Mouse (Mus musculus): ENCODE measurements around the gene Prdm1. TPM values are rescaled to one million over a fixed set of nuclear protein-coding genes. Genes with fewer than 3 reads are reported as not detected.

Prdm1 gene
- polyA plus RNA-seq, 1 experiment = 0.29 TPM

DNA sequence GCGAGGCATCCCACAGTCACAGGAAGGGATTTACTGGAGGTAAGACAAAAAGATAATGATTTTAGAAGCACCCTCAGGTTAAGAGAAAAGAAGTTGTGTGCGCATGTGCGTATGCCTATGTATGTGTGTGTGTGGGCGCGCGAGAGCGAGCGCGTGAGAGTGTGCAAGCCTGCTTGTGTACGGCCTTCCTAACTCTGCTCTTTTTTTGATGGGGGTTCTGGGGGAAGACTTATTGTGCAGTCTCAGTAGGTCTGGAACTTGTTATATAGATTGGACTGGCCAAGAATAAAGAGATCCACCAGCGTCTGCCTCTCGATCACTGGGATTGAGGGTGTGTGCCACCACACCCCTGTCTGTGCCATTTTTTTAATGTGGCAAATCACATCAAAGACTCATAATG is 84.6 kb downstream of the Prdm1 start:
- H3K27me3 ChIP-seq (ENCODE audit: control insufficient read depth, insufficient read depth, low read length) = no peaks in the 10 kb centered on the region
- no peak for TF ChIP-seq CTCF (IDR thresholded peaks at IDR 0.05; ENCODE audit: borderline replicate concordance, insufficient read depth, low read depth, low read length)
- TF ChIP-seq POLR2A (IDR thresholded peaks at IDR 0.05; ENCODE audit: borderline replicate concordance, insufficient read depth, low read length) = no peak
- no peak overlapping the region for H3K4me3 ChIP-seq (replicated peaks; ENCODE audit: insufficient read depth, low read depth, low read length)
- 92% methylated on average over 12 of the region's 12 CpGs for WGBS
- H3K27ac ChIP-seq (ENCODE audit: insufficient read depth, low read length) = no peak overlapping the region
- H3K4me1 ChIP-seq (ENCODE audit: control insufficient read depth, insufficient read depth, low read length) = no peaks in the 10 kb centered on the region
- DNase-seq = no peak

DNA sequence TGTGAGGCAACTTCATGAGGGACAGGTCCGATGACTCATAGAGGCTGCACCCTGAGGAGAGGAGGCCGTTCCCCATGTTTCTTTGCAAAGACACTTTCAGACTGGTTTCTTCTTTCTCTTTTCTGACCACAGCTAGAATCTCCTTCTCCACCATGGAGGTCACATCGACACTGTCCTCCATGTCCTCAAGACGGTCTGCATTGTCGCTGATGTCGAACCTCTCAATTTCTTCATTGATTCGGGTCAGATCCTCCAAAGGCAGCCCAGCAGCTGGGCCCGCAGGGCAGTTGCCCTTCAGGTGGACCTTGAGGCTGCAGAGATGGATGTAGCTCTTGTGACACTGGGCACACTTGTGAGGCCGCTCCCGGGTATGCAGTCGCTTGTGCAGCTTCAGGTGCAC is 88.6 kb downstream of the Prdm1 start:
- Histone ChIP-seq H3K4me3 (replicated peaks; ENCODE audit: insufficient read depth, low read depth, low read length) (no peak overlapping the region), H3K27me3 (ENCODE audit: control insufficient read depth, insufficient read depth, low read length) (no peaks in the 10 kb centered on the region), H3K27ac (ENCODE audit: insufficient read depth, low read length) (no peak overlapping the region), H3K4me1 (ENCODE audit: control insufficient read depth, insufficient read depth, low read length) (no peaks in the 10 kb centered on the region)
- WGBS = 92% methylated on average over 11 of the region's 11 CpGs
- DNase-seq = no peak
- TF ChIP-seq POLR2A (IDR thresholded peaks at IDR 0.05; ENCODE audit: borderline replicate concordance, insufficient read depth, low read length) = no peak
- TF ChIP-seq CTCF (IDR thresholded peaks at IDR 0.05; ENCODE audit: borderline replicate concordance, insufficient read depth, low read depth, low read length) = no peak

GRCm38 (mm10) chr10:44437614-44438013 is 90.7 kb downstream of the Prdm1 start:
- no peak for TF ChIP-seq POLR2A (IDR thresholded peaks at IDR 0.05; ENCODE audit: borderline replicate concordance, insufficient read depth, low read length)
- no peak for TF ChIP-seq CTCF (IDR thresholded peaks at IDR 0.05; ENCODE audit: borderline replicate concordance, insufficient read depth, low read depth, low read length)
- DNase-seq = no peak

GRCm38 (mm10) chr10:44435956-44436355 is 92.3 kb downstream of the Prdm1 start:
- Histone ChIP-seq H3K27me3 (ENCODE audit: control insufficient read depth, insufficient read depth, low read length) (no peaks in the 10 kb centered on the region), H3K4me3 (replicated peaks; ENCODE audit: insufficient read depth, low read depth, low read length) (no peak overlapping the region), H3K4me1 (ENCODE audit: control insufficient read depth, insufficient read depth, low read length) (no peaks in the 10 kb centered on the region), H3K27ac (ENCODE audit: insufficient read depth, low read length) (no peak overlapping the region)
- no peak for DNase-seq
- no peak for TF ChIP-seq POLR2A (IDR thresholded peaks at IDR 0.05; ENCODE audit: borderline replicate concordance, insufficient read depth, low read length)
- TF ChIP-seq CTCF (IDR thresholded peaks at IDR 0.05; ENCODE audit: borderline replicate concordance, insufficient read depth, low read depth, low read length) = no peak
- 84% methylated on average over 4 of the region's 4 CpGs for WGBS

More at GRCm38 (mm10) chr10:44437614-44438013, 90.7 kb downstream of the Prdm1 start:
- 88% methylated on average over 1 of the region's 1 CpGs for WGBS
- H3K4me3 ChIP-seq (replicated peaks; ENCODE audit: insufficient read depth, low read depth, low read length) = no peak overlapping the region
- H3K27ac ChIP-seq (ENCODE audit: insufficient read depth, low read length) = no peak overlapping the region
- no peaks in the 10 kb centered on the region for H3K27me3 ChIP-seq (ENCODE audit: control insufficient read depth, insufficient read depth, low read length)
- no peaks in the 10 kb centered on the region for H3K4me1 ChIP-seq (ENCODE audit: control insufficient read depth, insufficient read depth, low read length)

DNA sequence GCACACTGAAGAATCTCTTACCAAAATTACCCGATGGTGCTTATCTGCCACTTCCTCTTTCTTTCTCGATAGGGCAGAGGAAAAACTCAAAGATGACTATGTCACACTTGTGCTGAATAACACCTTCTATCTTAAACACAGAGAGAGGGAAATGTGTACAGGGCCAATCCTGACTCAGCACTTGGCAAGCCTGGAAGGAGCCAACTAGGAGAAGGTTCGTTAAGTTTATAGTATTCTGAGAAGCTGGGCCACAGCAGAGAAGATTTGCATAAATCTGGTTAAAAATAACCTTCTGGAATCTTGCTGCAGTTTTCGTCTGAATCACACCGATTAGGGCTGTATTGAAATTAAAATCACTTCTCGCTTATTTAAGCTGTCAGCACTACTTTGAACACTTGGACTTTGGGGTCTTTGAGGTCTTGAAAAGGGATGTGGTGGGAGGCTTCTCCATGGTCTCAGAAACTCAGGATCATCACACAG is 93.6 kb downstream of the Prdm1 start:
- no peak overlapping the region for H3K4me3 ChIP-seq (replicated peaks; ENCODE audit: insufficient read depth, low read depth, low read length)
- no peak for TF ChIP-seq POLR2A (IDR thresholded peaks at IDR 0.05; ENCODE audit: borderline replicate concordance, insufficient read depth, low read length)
- no peak for TF ChIP-seq CTCF (IDR thresholded peaks at IDR 0.05; ENCODE audit: borderline replicate concordance, insufficient read depth, low read depth, low read length)
- no peak overlapping the region for H3K27ac ChIP-seq (ENCODE audit: insufficient read depth, low read length)
- H3K27me3 ChIP-seq (ENCODE audit: control insufficient read depth, insufficient read depth, low read length) = no peaks in the 10 kb centered on the region
- DNase-seq = no peak
- WGBS = 68% methylated on average over 6 of the region's 6 CpGs
- H3K4me1 ChIP-seq (ENCODE audit: control insufficient read depth, insufficient read depth, low read length) = no peaks in the 10 kb centered on the region

DNA sequence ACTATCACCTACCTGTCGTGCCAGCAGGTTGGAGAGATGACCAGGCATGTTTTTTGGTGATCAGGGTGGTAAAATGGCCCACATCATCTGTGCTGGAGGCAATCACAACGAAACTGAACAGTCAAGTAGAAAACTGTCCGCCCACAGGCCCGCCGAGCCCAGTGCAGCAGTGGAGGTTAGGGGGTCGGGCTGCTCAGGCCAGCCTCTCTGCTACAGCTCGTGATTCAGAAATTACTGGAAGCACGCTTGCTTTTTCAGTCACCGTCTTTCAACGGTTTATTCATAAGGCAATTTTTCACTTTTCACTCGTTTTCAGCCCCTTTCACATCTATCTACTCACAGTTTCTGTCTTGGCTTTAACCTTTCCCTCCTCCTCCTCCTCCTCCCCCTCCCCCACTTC is 96.1 kb downstream of the Prdm1 start:
- DNase-seq = no peak
- no peaks in the 10 kb centered on the region for H3K4me1 ChIP-seq (ENCODE audit: control insufficient read depth, insufficient read depth, low read length)
- no peak overlapping the region for H3K27ac ChIP-seq (ENCODE audit: insufficient read depth, low read length)
- WGBS = 86% methylated on average over 11 of the region's 11 CpGs
- H3K27me3 ChIP-seq (ENCODE audit: control insufficient read depth, insufficient read depth, low read length) = no peaks in the 10 kb centered on the region
- no peak overlapping the region for H3K4me3 ChIP-seq (replicated peaks; ENCODE audit: insufficient read depth, low read depth, low read length)
- TF ChIP-seq CTCF (IDR thresholded peaks at IDR 0.05; ENCODE audit: borderline replicate concordance, insufficient read depth, low read depth, low read length) (no peak), POLR2A (IDR thresholded peaks at IDR 0.05; ENCODE audit: borderline replicate concordance, insufficient read depth, low read length) (no peak)

DNA sequence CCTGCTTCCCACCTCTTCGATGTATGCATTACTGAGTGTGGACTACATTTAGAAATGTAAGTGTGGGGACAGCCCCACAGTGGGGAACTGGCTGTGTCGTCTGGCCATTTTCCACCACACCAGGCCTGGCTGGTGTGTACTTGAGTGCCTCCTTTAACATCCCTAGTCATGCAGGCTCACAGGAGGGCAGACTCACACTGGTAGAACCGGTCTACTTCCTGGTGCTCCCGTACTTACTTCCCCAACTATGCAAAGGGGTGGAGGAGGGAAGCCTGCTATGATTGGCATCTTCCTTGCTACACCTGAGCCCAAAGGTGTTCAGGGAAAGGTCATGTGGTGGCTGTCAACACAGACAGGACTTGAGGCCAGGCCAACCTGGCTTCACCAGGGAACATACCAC is 96.6 kb downstream of the Prdm1 start:
- no peaks in the 10 kb centered on the region for H3K27me3 ChIP-seq (ENCODE audit: control insufficient read depth, insufficient read depth, low read length)
- no peaks in the 10 kb centered on the region for H3K4me1 ChIP-seq (ENCODE audit: control insufficient read depth, insufficient read depth, low read length)
- 90% methylated on average over 4 of the region's 4 CpGs for WGBS
- H3K27ac ChIP-seq (ENCODE audit: insufficient read depth, low read length) = no peak overlapping the region
- DNase-seq = no peak
- no peak overlapping the region for H3K4me3 ChIP-seq (replicated peaks; ENCODE audit: insufficient read depth, low read depth, low read length)
- TF ChIP-seq POLR2A (IDR thresholded peaks at IDR 0.05; ENCODE audit: borderline replicate concordance, insufficient read depth, low read length) (no peak), CTCF (IDR thresholded peaks at IDR 0.05; ENCODE audit: borderline replicate concordance, insufficient read depth, low read depth, low read length) (no peak)

DNA sequence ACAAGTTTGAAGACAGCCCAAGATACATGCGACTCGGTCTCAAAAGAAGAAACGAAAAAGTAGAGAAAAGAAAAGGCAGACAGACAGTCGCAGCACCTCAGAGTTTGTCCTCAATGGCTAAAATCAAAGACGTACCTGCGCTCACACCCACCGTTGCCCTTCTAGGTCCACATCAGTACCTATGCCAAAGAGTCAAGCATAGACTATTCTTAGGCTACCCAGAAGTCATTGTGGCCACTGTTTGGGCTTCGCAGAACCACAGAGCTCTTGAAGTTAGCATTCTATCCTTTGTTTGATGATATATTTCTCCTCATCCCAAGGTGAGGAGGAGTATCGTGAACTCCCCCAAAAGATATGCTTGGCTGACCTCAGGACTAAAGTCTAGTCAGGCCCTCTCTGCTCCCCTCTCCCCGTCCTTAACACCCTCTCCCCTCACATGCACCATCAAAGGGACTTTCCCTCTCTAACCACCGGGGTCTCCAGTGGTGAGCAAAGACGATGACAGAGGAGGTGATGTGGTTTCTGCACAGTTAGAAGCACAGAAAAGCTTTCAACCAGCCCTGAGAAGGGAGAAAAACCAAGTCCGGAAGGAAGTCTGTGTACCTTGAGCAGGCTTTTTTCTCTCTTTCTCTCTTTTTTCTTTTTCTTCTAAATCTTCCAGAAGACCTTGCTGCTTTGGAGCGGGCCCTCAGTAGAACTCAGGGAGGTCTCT is 99.0 kb downstream of the Prdm1 start:
- no peaks in the 10 kb centered on the region for H3K27me3 ChIP-seq (ENCODE audit: control insufficient read depth, insufficient read depth, low read length)

More for the DNA sequence above, 99.0 kb downstream of the Prdm1 start:
- Histone ChIP-seq H3K4me3 (replicated peaks; ENCODE audit: insufficient read depth, low read depth, low read length) (no peak overlapping the region), H3K4me1 (ENCODE audit: control insufficient read depth, insufficient read depth, low read length) (peaks cover 3% of the 10 kb centered on the region; the same call in 1 of the 2 replicates), H3K27ac (ENCODE audit: insufficient read depth, low read length) (no peak overlapping the region)
- no peak for DNase-seq
- 89% methylated on average over 14 of the region's 14 CpGs for WGBS
- TF ChIP-seq POLR2A (IDR thresholded peaks at IDR 0.05; ENCODE audit: borderline replicate concordance, insufficient read depth, low read length) = no peak
- TF ChIP-seq CTCF (IDR thresholded peaks at IDR 0.05; ENCODE audit: borderline replicate concordance, insufficient read depth, low read depth, low read length) = no peak

Measured in cerebellum, adult 2 months (tissue).